25 mouse cellular contexts compared by ENCODE assay signal in the genomic region with DNA sequence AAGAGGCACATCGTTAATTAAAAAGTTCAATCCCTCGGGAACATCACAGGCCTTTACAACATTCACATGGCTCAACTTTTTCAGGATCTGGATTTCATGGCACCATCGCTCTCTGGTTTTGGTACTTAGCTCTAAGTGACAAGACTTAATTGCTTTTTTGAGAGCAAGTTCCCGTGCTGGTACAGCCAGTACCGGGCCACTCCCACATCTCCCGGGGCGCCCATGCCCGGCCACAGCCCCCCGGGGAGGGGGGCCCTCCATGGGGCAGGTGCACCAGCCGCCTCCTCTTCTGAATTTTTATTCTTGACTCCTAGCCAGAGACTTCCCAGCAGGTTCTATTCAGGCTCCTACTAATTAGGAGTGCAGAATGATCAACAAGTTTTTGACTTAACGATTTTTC.
"Had no signal": no experiment of that assay in that cellular context is flagged by ENCODE, and none has a peak within 500 bp of the region (broad histone marks: within the 10 kb centered on the region; RNA-seq: fewer than 3 reads in every experiment).

No protein-coding gene starts in this region.

- ATAC-seq: hindbrain, embryonic 16.5 days; inflammation-experienced regulatory T-cells, adult 6 months; intestine, embryonic 15.5 days; intestine, postnatal 0 days; liver, embryonic 12.5 days had no signal

- H3K9me3 ChIP-seq: heart, embryonic 10.5 days; heart, embryonic 12.5 days; hindbrain, embryonic 10.5 days; hindbrain, embryonic 12.5 days; intestine, embryonic 15.5 days; limb, embryonic 13.5 days; limb, embryonic 15.5 days; liver, embryonic 12.5 days had no signal

- H3K4me1 ChIP-seq: hindbrain, embryonic 10.5 days; hindbrain, embryonic 12.5 days; intestine, embryonic 15.5 days; limb, embryonic 13.5 days; limb, embryonic 15.5 days; liver, embryonic 12.5 days had no signal

- DNase-seq: gastrocnemius, adult 2 months; gastrocnemius, postnatal 10 days; gastrocnemius, postnatal 25 days; heart, adult 2 months; heart, postnatal 10 days; heart, postnatal 4 days; kidney, adult 18-20 months; kidney, adult 8-10 months; kidney, postnatal 10 days; kidney, postnatal 4 days; left cerebral cortex, postnatal 4 days had no signal

- H3K4me3 ChIP-seq: gastrocnemius, adult 2 months; heart, adult 2 months; heart, embryonic 10.5 days; heart, embryonic 12.5 days; hindbrain, embryonic 10.5 days; hindbrain, embryonic 12.5 days; intestine, embryonic 15.5 days; layer of hippocampus, adult 2 months; limb, embryonic 13.5 days; limb, embryonic 15.5 days; liver, embryonic 12.5 days had no signal

- H3K4me2 ChIP-seq: heart, embryonic 12.5 days; hindbrain, embryonic 12.5 days; hindbrain, embryonic 14.5 days; intestine, embryonic 15.5 days; limb, embryonic 13.5 days; limb, embryonic 15.5 days; liver, embryonic 12.5 days had no signal

- H3K27ac ChIP-seq: gastrocnemius, adult 2 months; heart, adult 2 months; heart, embryonic 10.5 days; hindbrain, embryonic 10.5 days; hindbrain, embryonic 12.5 days; hindbrain, embryonic 14.5 days; intestine, embryonic 15.5 days; layer of hippocampus, adult 2 months; limb, embryonic 13.5 days; limb, embryonic 15.5 days; liver, embryonic 12.5 days; liver, embryonic 14.5 days had no signal

- H3K27me3 ChIP-seq: heart, embryonic 12.5 days; hindbrain, embryonic 12.5 days; intestine, embryonic 15.5 days; limb, embryonic 13.5 days; limb, embryonic 15.5 days; liver, embryonic 12.5 days had no signal

- H3K9ac ChIP-seq: heart, embryonic 12.5 days; hindbrain, embryonic 12.5 days; hindbrain, embryonic 14.5 days; intestine, embryonic 15.5 days; limb, embryonic 13.5 days; limb, embryonic 15.5 days; liver, embryonic 12.5 days; liver, embryonic 14.5 days had no signal

- H3K36me3 ChIP-seq: heart, embryonic 12.5 days; intestine, embryonic 15.5 days; limb, embryonic 15.5 days had no signal
